In genomic region chrX:11829411-11830002, GRCm38 (mm10) we compare ENCODE assay signal across 22 mouse cellular contexts.
"Had no signal": no experiment of that assay in that cellular context is flagged by ENCODE, and none has a peak within 500 bp of the region (broad histone marks: within the 10 kb centered on the region; RNA-seq: fewer than 3 reads in every experiment).

No protein-coding gene starts in this region.

- H3K36me3 ChIP-seq: heart, embryonic 13.5 days; heart, embryonic 15.5 days; hindbrain, embryonic 13.5 days; hindbrain, embryonic 15.5 days; kidney, embryonic 15.5 days; limb, embryonic 13.5 days; limb, embryonic 15.5 days; liver, embryonic 12.5 days had no signal

- DNase-seq: gastrocnemius, postnatal 10 days; gastrocnemius, postnatal 25 days; heart, adult 11 months; heart, adult 2 months; heart, postnatal 14 days; heart, postnatal 36 days; kidney, adult 11 months; kidney, adult 2 months; kidney, adult 9 months; kidney, postnatal 14 days; kidney, postnatal 36 days; left cerebral cortex, postnatal 4 days had no signal

- H3K27me3 ChIP-seq: heart, embryonic 15.5 days; liver, embryonic 12.5 days had no signal

- H3K4me3 ChIP-seq: heart, adult 2 months; heart, embryonic 13.5 days; heart, embryonic 15.5 days; hindbrain, embryonic 13.5 days; hindbrain, embryonic 15.5 days; kidney, embryonic 15.5 days; left cerebral cortex, adult 2 months; limb, embryonic 13.5 days; limb, embryonic 15.5 days; liver, embryonic 12.5 days had no signal

- H3K4me2 ChIP-seq: heart, embryonic 11.5 days; heart, embryonic 13.5 days; heart, embryonic 15.5 days; hindbrain, embryonic 13.5 days; hindbrain, embryonic 15.5 days; kidney, embryonic 15.5 days; limb, embryonic 13.5 days; limb, embryonic 15.5 days; liver, embryonic 12.5 days had no signal
